Mouse (Mus musculus) mature B cell (primary cell): ENCODE measurements around the gene Gzmg.
"Not testable (repeated sequence)": the region's sequence is repeated elsewhere in the genome, so short reads cannot be mapped to it uniquely, and the experiment has no call there.

Source experiments
- in situ Hi-C: fragments of 300-500 bp; cut with MboI; formaldehyde crosslinking; loops from 2 replicates; pipeline ENCODE4 v1.14.3; 2019

Gene Gzmg

DNA sequence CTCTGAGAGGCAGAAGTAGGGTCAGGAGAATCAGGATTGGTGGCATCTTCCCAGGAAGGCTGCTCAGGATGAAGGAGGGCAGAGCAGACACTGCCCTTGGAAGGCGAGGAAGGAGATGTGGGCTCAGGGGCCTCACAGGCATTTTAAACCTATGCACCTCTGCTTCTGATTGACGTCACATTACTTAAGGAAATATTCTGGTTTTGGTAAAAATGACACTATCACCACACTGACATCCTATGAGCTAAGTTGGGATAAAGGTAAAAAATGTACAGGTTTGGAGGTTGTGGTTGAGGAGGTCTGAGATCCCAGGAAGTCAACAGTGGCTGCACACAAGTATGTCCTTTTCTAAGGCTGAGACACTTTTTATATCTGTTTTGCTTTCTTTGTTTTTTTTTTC is at the start of gene Gzmg:
Gzmg (minus strand) TSS at position 101 of the 400 bp plus-strand sequence.
- in situ Hi-C loops = not testable (repeated sequence)

DNA sequence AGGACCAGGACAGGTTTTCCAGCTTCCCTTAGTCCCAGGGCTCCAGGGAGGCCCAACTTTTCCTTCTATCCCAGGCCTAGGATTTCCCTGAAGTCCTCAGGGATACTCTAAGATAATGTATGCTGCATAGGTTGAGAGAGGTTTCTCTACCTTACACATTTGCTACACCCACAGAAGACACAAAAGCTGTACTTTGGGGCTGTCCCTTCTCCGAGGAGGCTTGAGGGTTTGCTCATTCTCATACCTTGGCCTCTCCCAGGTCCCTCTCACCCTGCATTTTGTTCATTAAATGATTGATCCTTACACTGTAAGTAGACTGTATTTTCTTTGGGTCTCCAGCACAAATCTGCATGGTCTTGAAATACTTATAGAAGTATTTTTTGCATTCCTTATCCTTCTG is 46.2 kb upstream of the Gzmg start:
- in situ Hi-C loops = no loop called here

DNA sequence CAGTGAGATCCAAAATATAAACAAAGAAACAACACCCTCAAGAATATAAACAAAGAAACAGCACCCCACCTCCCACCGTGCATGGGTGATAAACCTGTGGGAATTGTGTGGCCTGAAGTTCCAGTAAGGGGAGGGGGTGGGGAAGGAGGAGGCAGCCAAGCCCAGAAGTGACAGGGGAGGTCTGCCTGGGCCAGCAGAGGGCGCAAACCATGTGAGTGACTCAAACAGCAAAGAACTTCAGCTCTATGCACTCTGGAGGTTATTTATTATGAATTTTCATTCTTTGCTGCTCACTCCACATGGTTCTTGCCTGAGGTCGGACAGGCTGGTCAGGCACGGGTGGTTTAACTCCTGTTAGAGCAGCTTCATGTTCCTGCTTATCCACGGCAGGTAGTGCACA is 45.6 kb upstream of the Gzmg start:
- in situ Hi-C loops = not testable (repeated sequence)

DNA sequence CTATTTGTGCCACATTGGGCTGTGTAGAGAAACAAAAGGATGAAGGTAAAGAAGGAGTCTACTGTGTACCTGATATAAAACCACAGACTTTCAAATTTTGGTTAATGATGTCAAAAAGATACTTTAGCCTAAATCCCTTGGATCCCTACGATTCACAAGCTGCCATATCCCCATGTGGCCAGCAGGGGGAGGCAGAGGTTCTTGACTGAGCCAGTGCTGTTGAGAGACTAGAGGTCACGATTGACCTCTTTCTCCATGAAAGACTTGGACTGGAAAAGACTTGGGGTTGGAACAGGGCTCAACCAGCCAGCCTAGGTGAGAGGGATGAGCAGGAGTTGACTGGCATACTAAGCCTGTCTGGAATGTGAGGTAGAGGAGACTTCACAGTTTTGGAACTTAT is 44.6 kb upstream of the Gzmg start:
- in situ Hi-C loops = no loop called here

DNA sequence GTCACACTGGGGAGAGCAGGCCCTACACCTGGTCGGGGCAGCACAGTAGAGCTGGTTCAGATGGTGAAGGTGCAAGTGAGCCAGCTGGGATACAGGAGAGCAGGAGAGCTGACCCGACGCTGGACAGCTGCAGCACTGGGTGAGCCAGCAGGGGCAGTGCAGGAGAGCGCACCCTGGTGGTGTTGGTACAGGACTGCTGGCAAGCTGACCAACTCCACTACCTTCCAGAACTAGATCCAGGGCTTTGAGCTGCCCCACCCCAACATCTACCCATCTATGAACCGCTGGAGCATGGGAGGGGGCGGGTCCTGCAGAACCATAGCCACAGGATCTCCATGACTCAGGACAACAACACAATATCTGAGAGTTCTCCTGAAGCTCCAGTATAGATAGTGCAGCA is 27.6 kb upstream of the Gzmg start:
- in situ Hi-C loops = no loop called here

DNA sequence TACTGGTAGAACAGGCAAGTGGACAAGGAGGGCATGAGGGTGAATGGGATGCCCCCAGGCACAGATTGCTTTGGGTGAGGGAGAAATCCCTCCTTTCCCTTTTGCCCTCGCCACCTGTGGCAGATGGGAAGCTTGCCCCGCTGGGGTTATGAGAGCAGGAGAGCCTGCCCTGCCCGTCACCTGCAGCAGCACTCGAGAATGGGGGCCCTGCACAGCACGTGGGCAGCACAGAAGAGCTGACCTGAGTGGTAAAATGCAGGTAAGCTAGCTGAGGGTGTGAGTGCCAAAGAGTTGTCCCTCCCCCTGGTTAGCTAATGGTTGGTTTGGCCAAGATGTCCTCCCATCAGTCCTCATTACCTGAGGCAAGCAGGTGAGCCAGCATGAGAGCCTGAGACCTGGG is 27.1 kb upstream of the Gzmg start:
- in situ Hi-C loops = no loop called here

DNA sequence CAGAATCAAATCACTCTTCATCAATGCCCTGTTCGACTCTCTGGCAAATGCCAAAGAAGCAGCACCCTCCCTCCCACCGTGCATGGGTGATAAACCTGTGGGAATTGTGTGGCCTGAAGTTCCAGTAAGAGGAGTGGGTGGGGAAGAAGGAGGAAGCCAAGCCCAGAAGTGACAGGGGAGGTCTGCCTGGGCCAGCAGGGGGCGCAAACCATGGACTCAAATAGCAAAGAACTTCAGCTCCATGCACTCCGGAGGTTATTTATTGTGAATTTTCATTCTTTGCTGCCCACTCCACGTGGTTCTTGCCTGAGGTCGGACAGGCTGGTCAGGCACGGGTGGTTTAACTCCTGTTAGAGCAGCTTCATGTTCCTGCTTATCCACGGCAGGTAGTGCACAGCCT is 18.3 kb upstream of the Gzmg start:
- in situ Hi-C loops = not testable (repeated sequence)

DNA sequence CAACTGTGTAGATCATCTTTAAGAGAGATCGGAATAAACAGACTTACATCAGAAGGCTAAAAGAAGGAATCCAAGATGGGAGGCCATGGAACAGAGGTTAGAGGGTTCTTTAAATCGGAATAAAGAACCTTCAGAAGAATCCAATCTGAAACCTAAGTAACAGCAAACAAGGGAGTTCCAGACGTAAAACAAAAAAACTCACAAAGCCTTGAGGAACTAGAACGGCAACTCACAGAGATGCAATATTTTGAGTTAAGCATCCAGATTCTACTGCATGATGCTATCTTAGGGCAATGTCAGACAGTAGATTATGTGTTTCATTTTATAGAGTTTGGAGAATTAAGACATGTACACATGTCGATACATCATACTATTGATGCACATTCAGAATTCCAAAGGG is 15.1 kb upstream of the Gzmg start, which contains the start of gene Gzmn:
Gzmn (minus strand) TSS at position 101 of the 400 bp plus-strand sequence.
- in situ Hi-C loops = no loop called here

DNA sequence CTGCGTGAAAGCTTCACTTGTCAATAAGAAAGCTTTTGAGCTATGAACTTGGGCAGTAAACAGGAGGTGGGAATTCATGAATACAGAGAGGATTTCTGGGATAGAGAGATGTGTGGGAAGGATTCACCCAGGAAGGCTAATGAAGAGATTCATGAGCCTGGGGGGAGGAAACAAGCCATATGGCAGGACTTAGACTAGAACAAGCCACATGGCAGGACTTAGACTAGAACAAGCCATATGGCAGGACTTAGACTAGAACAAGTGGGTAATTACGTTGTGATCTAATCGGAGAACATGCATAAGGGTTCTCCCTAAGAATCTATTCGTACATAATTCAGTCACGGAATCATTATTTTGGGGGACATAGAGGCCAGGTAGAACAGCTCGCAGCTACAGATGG is 14.0 kb upstream of the Gzmg start:
- in situ Hi-C loops = no loop called here

DNA sequence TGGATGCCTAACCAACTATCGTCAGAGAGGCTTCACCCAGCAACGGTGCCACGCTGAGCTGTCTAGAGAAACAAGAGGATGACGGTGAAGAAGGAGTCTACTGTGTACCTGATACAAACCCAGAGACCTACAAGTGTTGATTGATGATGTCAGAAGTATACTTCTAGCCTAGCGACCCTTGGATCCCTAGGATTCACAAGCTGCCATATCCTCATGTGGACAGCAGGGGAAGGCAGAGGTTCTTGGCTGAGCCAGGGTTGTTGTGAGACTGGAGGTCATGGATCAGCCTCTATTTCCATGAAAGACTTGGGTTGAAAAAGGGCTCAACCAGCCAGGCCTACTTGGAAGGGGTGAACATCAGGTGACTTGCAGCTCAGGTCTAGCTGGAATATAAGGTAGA is 13.4 kb upstream of the Gzmg start:
- in situ Hi-C loops = no loop called here

DNA sequence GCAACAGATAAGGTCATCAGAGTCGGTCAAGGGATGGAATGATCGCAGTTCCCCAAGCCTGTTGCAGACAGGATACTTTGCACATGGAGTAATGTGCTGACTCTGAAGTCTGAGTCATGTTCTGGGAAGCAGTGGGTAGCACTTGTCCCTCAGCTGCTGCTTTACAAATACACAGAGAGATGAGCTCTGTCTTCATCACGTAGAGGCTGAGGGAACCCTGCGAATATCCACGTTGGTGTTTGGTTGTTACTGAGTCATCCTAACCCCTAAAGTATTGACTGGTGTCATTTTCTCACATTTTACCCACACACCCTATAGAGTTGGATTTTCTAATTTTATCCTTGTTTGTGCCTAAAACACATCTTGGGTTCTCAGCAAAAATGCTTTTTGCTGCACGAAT is 8.6 kb upstream of the Gzmg start:
- in situ Hi-C loops = no loop called here

DNA sequence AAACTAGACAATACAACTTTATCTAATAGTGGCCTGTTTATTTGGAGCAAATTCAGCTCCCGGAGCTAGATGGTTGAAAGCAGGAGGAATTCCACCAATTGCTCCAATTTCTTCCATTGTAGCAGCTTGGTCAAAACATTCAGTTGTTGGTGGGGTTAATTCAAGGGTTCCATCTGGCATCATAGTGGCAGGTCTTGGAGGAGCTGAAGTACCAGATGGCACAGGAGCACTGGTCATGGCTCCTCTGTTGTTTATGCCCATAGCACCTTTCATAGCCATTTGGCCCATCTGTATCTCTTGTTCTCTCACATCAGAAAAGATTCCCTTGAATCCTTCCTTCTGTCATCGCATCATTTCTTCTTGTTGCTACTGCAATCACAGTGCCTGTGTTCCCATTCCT is 2.7 kb upstream of the Gzmg start:
- in situ Hi-C loops = no loop called here

DNA sequence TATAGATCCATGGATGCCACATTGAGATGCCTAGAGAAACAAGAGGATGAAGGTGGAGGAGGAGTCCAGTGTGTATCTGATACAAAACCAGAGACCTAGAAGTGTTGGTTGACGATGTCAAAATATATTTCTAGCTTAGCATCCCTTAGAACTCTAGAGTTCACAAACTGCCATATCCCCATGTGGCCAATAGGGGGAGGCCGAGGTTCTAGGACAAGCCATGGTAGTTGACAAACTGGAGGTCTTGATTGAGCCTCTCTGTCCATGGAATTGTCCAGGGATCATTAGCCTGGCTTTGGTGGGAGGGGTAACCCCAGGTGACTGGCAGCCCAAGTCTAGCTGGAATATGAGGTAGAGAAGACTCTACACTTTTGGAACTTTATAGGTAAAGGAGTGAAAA is 4.0 kb downstream of the Gzmg start:
- in situ Hi-C loops = no loop called here

DNA sequence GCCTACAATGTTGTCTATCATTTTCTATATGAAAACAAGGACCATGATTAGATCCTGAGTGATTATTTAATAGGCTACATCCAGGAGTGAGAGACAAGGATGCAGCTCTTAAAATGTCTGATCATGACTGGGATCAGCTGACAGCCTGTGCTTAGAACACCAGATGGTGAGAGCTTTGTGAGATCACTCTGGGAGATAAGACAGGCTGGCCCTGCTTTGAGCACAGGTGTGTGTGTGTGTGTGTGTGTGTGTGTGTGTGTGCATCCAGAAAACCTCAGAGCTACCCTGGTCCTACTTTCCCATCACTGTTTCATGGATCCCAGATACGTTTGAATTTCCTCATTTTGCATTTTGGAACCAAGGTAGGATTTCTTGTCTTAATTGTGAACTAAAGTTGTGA is 25.7 kb downstream of the Gzmg start:
- in situ Hi-C loops = not testable (repeated sequence)

DNA sequence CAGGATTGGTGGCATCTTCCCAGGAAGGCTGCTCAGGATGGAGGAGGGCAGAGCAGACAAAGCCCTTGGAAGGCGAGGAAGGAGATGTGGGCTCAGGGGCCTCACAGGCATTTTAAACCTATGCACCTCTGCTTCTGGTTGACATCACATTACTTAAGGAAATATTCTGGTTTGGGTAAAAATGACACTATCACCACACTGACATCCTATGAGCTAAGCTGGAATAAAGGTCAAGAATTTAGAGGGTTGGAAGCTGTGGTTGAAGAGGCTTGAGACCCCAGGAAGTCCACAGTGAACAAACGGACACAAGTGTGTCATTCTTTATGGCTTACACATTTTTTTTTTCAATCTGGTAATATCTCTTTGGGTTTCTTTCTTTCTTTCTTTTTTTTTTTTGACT is 26.9 kb downstream of the Gzmg start, which contains the start of gene Gzmd:
Gzmd (minus strand) TSS at position 101 of the 400 bp plus-strand sequence.
- in situ Hi-C loops = not testable (repeated sequence)

DNA sequence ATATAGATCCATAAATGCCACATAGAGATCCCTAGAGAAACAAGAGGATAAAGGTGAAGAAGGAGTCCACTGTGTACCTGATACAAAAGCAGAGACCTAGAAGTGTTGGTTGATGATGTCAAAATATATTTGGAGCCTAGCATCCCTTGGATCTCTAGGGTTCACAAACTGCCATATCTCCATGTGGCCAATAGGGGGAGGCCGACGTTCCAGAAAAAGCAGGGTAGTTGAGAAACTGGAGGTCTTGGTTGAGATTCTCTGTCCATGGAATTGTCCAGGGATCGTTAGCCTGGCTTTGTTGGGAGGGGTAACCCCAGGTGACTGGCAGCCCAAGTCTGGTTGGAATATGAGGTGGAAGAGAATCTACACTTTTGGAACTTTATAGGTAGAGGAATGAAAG is 31.0 kb downstream of the Gzmg start:
- in situ Hi-C loops = no loop called here

DNA sequence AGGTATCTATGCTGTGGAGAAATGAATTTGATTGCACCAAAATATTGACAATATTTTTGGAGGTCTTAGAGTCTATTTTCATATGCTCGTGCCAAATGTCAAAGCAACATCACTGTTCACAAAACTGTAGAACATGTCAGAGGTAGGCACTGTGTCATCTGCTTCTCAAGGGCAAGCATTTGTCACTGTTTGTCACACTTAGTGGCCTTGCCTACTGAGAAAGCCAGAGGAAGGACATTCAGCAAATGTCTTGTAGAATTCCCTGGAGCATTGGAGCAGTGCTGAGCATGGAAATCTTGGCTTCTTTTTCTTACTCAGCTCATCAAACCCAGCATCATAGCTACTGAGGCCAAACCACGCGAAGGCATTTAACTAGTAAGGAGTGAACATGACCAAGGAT is 35.9 kb downstream of the Gzmg start:
- in situ Hi-C loops = no loop called here

DNA sequence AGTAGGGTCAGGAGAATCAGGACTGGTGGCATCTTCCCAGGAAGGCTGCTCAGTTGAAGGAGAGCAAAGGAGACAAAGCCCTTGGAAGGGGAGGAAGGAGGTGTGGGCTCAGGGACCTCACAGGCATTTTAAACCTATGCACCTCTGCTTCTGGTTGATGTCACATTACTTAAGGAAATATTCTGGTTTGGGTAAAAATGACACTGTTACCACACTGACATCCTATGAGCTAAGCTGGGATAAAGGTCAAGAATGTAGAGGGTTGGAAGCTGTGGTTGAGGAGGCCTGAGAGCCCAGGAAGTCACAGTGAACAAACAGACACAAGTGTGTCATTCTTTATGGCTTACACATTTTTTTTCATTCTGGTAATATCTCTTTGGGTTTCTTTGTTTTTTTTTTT is 38.9 kb downstream of the Gzmg start, which contains the start of gene Gzme:
Gzme (minus strand) TSS at position 101 of the 400 bp plus-strand sequence.
- in situ Hi-C loops = no loop called here

DNA sequence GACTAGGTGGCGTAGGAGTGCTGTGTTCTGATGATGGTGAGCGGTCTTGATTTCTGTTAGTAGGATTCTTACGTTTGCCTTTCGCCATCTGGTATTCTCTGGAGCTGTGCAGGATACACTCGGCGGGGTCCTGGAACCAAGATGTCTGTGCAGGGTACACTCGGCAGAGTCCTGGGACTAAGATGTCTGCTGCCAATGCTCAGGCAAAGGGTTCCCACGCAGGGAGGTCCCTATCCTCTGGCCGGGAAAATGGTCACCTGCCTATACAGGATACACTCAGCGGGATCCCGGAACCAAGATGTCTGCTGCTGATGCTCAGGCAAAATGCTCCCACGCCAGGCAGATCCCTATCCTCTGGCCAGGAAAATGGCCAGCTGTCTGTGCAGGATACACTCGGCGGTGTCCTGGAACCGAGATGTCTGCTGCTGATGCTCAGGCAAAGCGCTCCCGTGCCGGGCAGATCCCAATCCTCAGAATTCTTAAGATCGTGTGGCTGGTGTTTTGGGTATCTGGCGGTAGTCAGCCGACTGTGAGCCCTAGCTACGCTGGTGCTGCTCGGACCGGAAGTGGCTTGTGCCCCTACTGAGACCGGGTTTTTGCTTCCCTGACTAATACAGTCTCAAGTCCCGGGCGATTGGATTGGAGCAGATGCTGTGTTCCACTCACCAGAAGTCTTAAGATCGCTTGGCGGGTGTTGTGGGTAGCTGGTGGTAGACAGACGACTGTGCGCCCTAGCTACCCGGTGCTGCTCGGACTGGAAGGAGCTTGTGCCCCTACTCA is 43.7 kb downstream of the Gzmg start:
- in situ Hi-C loops = not testable (repeated sequence)
